Comparison of ENCODE assay signal across 8 mouse cellular contexts in the genomic region with DNA sequence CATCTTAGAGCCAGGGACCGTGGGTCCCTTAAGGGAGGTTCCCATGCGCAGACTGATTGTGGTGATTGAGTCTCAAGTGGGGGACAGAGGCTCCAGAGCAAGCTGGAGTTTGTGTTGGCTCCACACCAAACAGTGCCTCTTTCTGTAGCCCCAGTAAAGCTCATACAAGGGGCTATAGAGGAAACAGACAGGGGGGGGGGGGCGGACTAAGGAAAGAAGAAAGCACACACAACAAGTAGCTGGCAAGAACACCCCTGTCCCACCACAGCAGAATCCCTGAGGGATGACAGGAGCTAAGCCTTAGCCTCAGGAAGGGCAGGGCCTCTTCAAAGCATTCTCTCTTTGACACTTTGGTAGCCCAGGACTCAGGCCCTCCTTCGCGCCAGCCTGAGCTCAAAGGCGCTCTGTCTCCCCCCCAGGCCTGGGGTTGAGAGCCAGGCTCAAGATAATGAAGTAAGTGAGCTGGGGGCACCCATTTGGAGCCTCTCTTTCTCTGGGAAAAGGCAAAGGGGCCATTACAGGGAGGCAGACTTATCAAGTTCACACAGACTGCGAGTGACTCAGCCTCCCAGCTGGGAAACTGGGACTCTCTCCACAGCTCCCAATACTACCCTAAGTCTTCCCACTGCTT. TPM values are rescaled to one million over a fixed set of nuclear protein-coding genes. Genes with fewer than 3 reads are reported as not detected.
DNase-seq lines count a peak whose midpoint lies in the region; ATAC-seq lines count a peak whose summit lies in the region.
"Had no signal": no experiment of that assay in that cellular context is flagged by ENCODE, and none has a peak within 500 bp of the region (broad histone marks: within the 10 kb centered on the region; RNA-seq: fewer than 3 reads in every experiment).

No protein-coding gene starts in this region.

- no peak overlapping the region for H3K4me3 ChIP-seq in limb, embryonic 12.5 days (replicated peaks)
- no peak overlapping the region for H3K4me3 ChIP-seq in limb, embryonic 10.5 days
- H3K4me3 ChIP-seq in embryonic facial prominence, embryonic 14.5 days (ENCODE audit: low read depth, low read length) = no peak overlapping the region
- H3K4me3 ChIP-seq in heart, embryonic 12.5 days = no peak overlapping the region
- no peak overlapping the region for H3K4me3 ChIP-seq in midbrain, embryonic 15.5 days

- peaks cover 6% of the 10 kb centered on the region; the same call in 1 of the 2 replicates for H3K4me1 ChIP-seq in limb, embryonic 12.5 days (replicated peaks)
- H3K4me1 ChIP-seq in limb, embryonic 10.5 days = peaks cover 5% of the 10 kb centered on the region; the same call in 1 of the 2 replicates
- H3K4me1 ChIP-seq in embryonic facial prominence, embryonic 14.5 days (ENCODE audit: control insufficient read depth, insufficient read depth, low read length) = peaks cover 3% of the 10 kb centered on the region; the same call in 1 of the 2 replicates
- peaks cover 35% of the 10 kb centered on the region for H3K4me1 ChIP-seq in heart, embryonic 12.5 days (replicated peaks)
- 0 out of 2 replicates have a peak, but pooled peaks cover 4% of the 10 kb centered on the region for H3K4me1 ChIP-seq in midbrain, embryonic 15.5 days

- H3K9me3 ChIP-seq in limb, embryonic 12.5 days = no peaks in the 10 kb centered on the region
- no peaks in the 10 kb centered on the region for H3K9me3 ChIP-seq in limb, embryonic 10.5 days (replicated peaks)
- no peaks in the 10 kb centered on the region for H3K9me3 ChIP-seq in embryonic facial prominence, embryonic 14.5 days (ENCODE audit: control insufficient read depth, low read length)
- no peaks in the 10 kb centered on the region for H3K9me3 ChIP-seq in heart, embryonic 12.5 days (replicated peaks)
- no peaks in the 10 kb centered on the region for H3K9me3 ChIP-seq in midbrain, embryonic 15.5 days

- no peaks in the 10 kb centered on the region for H3K36me3 ChIP-seq in limb, embryonic 12.5 days
- no peaks in the 10 kb centered on the region for H3K36me3 ChIP-seq in limb, embryonic 10.5 days
- no peaks in the 10 kb centered on the region for H3K36me3 ChIP-seq in embryonic facial prominence, embryonic 14.5 days (ENCODE audit: control insufficient read depth, insufficient read depth, low read length)
- no peaks in the 10 kb centered on the region for H3K36me3 ChIP-seq in heart, embryonic 12.5 days
- H3K36me3 ChIP-seq in midbrain, embryonic 15.5 days (replicated peaks) = no peaks in the 10 kb centered on the region

- no peak overlapping the region for H3K27ac ChIP-seq in limb, embryonic 12.5 days
- H3K27ac ChIP-seq in limb, embryonic 10.5 days = no peak overlapping the region
- no peak overlapping the region for H3K27ac ChIP-seq in embryonic facial prominence, embryonic 14.5 days (replicated peaks; ENCODE audit: low read depth, low read length)
- H3K27ac ChIP-seq in heart, embryonic 12.5 days (ENCODE audit: poor library complexity, severe bottlenecking) = peak overlapping the region; percentile 80
- no peak overlapping the region for H3K27ac ChIP-seq in midbrain, embryonic 15.5 days

- H3K27me3 ChIP-seq in limb, embryonic 12.5 days = peaks cover 5% of the 10 kb centered on the region; the same call in 1 of the 2 replicates
- H3K27me3 ChIP-seq in limb, embryonic 10.5 days (ENCODE audit: low read depth, poor library complexity, severe bottlenecking) = no peaks in the 10 kb centered on the region
- H3K27me3 ChIP-seq in embryonic facial prominence, embryonic 14.5 days (replicated peaks; ENCODE audit: control insufficient read depth, insufficient read depth, low read length) = no peaks in the 10 kb centered on the region
- no peaks in the 10 kb centered on the region for H3K27me3 ChIP-seq in heart, embryonic 12.5 days (replicated peaks)
- no peaks in the 10 kb centered on the region for H3K27me3 ChIP-seq in midbrain, embryonic 15.5 days (replicated peaks)
- H3K27me3 ChIP-seq: Patski had no signal

- peak; percentile 37; the same call in 1 of the 2 replicates for ATAC-seq in limb, embryonic 12.5 days (ENCODE audit: insufficient number of reproducible peaks, insufficient read depth, low FRiP score, low TSS enrichment, low read depth)
- 0 out of 2 replicates have a peak, but pooled peaks have one; percentile 56 for ATAC-seq in embryonic facial prominence, embryonic 14.5 days (ENCODE audit: low read depth)
- peak; percentile 53 for ATAC-seq in heart, embryonic 12.5 days (ENCODE audit: insufficient number of reproducible peaks, low FRiP score)
- peak; percentile 88 for ATAC-seq in midbrain, embryonic 15.5 days (replicated peaks)
- ATAC-seq: Patski had no signal

- DNase-seq in limb, embryonic 10.5 days (ENCODE audit: low spot score) = no peak
- peak; percentile 42 for DNase-seq in embryonic facial prominence, embryonic 14.5 days (ENCODE audit: low spot score)
- no peak for DNase-seq in adrenal gland, postnatal 36 days
- no peak for DNase-seq in adrenal gland, postnatal 25 days

- 54% methylated on average over 6 of the region's 7 CpGs for WGBS in limb, embryonic 12.5 days
- WGBS in limb, embryonic 10.5 days = 50% methylated on average over 6 of the region's 7 CpGs
- 59% methylated on average over 6 of the region's 7 CpGs for WGBS in embryonic facial prominence, embryonic 14.5 days
- 27% methylated on average over 7 of the region's 7 CpGs for WGBS in heart, embryonic 12.5 days
- 36% methylated on average over 6 of the region's 7 CpGs for WGBS in midbrain, embryonic 15.5 days

- H3K9ac ChIP-seq in limb, embryonic 12.5 days (replicated peaks) = no peak overlapping the region
- H3K9ac ChIP-seq in embryonic facial prominence, embryonic 14.5 days (ENCODE audit: low read depth, low read length) = no peak overlapping the region
- no peak overlapping the region for H3K9ac ChIP-seq in heart, embryonic 12.5 days
- no peak overlapping the region for H3K9ac ChIP-seq in midbrain, embryonic 15.5 days

- no peak overlapping the region; the same call in 1 of the 2 replicates for H3K4me2 ChIP-seq in limb, embryonic 12.5 days
- H3K4me2 ChIP-seq in embryonic facial prominence, embryonic 14.5 days (ENCODE audit: low read depth, low read length) = no peak overlapping the region
- no peak overlapping the region for H3K4me2 ChIP-seq in heart, embryonic 12.5 days
- H3K4me2 ChIP-seq in midbrain, embryonic 15.5 days = no peak overlapping the region

RNA-seq across cellular contexts. Expression of a gene that starts 9.2 kb away (rescaled TPM):
- polyA plus RNA-seq in limb, embryonic 12.5 days (2016; fragmentation: Nextera tagmentation; extraction: Ambion mirVana) = 1.6 TPM in 2 replicates
- polyA plus RNA-seq in limb, embryonic 10.5 days (2016; fragmentation: Nextera tagmentation; extraction: Ambion mirVana) = 1.6 and 1.7 TPM in 2 replicates
- 1.8 and 2.2 TPM in 2 replicates for polyA plus RNA-seq in embryonic facial prominence, embryonic 14.5 days (2014; fragmentation: Nextera tagmentation; extraction: Ambion mirVana)
- 1.1 and 2.1 TPM in 2 replicates for polyA plus RNA-seq in heart, embryonic 12.5 days (2016; fragmentation: Nextera tagmentation; extraction: Ambion mirVana)
- polyA plus RNA-seq in midbrain, embryonic 15.5 days (2015; fragmentation: Nextera tagmentation; extraction: Ambion mirVana) = 49.9 and 58.7 TPM in 2 replicates
- 100 to 1,000 TPM; 136 to 172 TPM for total RNA-seq in adrenal gland, postnatal 36 days (2021)
- 179 and 220 TPM in 2 replicates for total RNA-seq in adrenal gland, postnatal 25 days (2021)

RNA-seq across cellular contexts. Expression of a gene that starts 33.0 kb away (rescaled TPM):
- polyA plus RNA-seq in limb, embryonic 12.5 days (2016; fragmentation: Nextera tagmentation; extraction: Ambion mirVana) = 4.3 and 4.6 TPM in 2 replicates
- 4.3 and 7.5 TPM in 2 replicates for polyA plus RNA-seq in limb, embryonic 10.5 days (2016; fragmentation: Nextera tagmentation; extraction: Ambion mirVana)
- 7.0 and 8.4 TPM in 2 replicates for polyA plus RNA-seq in embryonic facial prominence, embryonic 14.5 days (2014; fragmentation: Nextera tagmentation; extraction: Ambion mirVana)
- polyA plus RNA-seq in heart, embryonic 12.5 days (2016; fragmentation: Nextera tagmentation; extraction: Ambion mirVana) = 6.6 and 7.3 TPM in 2 replicates
- polyA plus RNA-seq in midbrain, embryonic 15.5 days (2015; fragmentation: Nextera tagmentation; extraction: Ambion mirVana) = 13.6 and 15.5 TPM in 2 replicates
- total RNA-seq in adrenal gland, postnatal 36 days (2021) = 10 to 100 TPM; 31.8 to 35.7 TPM
- 38.4 and 44.5 TPM in 2 replicates for total RNA-seq in adrenal gland, postnatal 25 days (2021)

Comparison
In these comparisons a context has a peak if more than half of its experiments do, and no peak if none do; other contexts are left out.
1. ATAC-seq: peak in every context shown above with its lines; median percentile 88 in midbrain, embryonic 15.5 days; 56 in embryonic facial prominence, embryonic 14.5 days; 53 in heart, embryonic 12.5 days; 37 in limb, embryonic 12.5 days.
2. RNA of a gene that starts 9.2 kb away (polyA plus RNA-seq): 49.9 to 58.7 TPM in midbrain, embryonic 15.5 days; 1.8 to 2.2 TPM in embryonic facial prominence, embryonic 14.5 days, 1.1 to 2.1 TPM in heart, embryonic 12.5 days, 1.6 to 1.7 TPM in limb, embryonic 10.5 days and 1.6 TPM in limb, embryonic 12.5 days; every median in the first group is over 10 times any median in the second.